Mouse (Mus musculus) testis, postnatal 14 days (tissue): ENCODE results near the gene Glrx5.

ENCODE experiments used
- DNase-seq: peaks from one replicate; pipeline ENCODE4 v3.0.0; 2021; ENCODE audit warnings: low spot score

Gene Glrx5

DNA sequence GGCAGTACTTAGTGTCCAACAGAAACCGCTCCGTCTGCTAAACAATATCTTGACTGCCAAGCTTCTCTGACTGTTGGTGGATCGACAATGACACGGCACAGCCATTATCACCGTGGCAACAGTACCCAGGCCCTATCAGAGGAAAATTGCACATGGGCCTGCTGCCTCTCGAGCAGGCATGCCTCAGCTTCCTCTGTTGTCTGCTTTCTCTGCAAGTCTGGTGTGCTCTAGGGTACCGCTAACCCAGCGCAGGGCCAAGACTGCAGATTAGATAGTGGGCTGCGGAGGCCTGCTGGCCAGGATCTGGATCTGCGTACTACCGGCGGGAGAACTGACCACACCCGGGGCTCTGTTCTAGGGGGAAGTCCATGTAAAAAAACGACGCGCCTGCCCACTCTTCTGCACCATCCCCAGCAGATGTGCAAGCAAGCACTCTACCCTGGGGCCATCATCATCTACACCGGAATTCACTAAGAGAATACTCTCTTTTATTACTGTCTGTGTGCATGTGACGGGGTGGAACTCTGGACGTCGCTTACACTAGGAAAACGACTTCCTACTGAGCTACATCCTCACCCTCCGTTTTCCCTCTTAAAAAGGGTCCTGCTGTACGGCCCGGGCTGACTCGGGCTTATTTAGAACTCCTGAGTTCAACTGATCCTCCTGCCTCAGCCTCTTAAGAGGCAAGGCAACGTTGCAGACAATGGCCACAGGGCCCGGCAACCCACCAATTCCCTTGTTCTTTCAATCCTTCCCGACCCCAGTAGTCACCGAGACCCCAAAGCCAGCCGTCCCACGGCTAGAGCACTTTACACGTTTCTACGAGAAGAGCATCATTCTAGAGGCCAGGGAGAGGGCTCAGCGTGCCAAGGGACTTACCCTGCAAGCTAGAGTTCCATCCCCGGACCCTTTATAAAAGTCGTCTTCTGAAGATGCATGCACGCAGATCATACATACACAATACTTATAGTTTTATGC, 1.1 kb upstream of the Glrx5 start:
- DNase-seq = no peak

DNA sequence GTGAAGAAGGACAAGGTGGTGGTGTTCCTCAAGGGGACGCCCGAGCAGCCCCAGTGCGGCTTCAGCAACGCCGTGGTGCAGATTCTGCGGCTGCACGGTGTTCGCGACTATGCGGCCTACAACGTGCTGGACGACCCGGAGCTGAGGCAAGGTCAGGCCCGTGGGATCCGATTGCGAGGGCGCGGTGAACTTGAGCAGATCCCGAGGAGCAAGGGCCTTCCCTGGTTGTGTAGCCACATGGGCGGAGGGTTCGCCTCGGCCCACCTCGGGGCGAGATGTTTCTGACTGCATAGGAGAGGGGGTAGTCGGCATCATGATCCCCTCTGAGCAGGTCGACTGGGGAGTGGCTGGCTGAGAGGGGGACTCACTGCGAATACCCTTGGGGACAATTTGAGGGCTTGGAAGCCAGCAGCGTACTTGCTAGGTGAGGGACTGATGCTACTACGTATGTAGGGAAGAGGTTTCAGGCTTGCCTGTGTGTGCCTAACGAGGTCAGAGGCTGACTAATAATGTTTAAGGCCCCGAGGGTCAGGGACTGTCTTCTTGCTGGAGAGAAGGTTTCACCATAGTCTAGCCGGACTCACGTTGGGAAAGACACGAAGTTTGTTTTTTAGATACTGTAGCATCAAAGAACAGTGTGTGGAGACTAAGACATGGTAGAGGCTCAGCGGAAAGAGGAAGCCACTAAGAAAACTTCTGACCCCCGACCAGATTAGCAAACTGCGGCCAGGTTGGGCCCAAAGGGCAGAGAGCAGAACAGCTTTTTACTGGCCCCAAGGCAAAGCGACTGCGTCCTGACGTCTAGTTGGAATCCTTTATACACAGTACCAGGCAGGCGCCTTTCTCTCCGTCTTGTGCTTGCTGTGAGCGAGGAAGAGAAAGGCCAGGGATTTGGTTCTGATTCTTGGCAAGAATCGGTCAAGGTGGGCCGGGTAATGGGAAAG, 616 bp downstream of the Glrx5 start:
- DNase-seq = no peak

DNA sequence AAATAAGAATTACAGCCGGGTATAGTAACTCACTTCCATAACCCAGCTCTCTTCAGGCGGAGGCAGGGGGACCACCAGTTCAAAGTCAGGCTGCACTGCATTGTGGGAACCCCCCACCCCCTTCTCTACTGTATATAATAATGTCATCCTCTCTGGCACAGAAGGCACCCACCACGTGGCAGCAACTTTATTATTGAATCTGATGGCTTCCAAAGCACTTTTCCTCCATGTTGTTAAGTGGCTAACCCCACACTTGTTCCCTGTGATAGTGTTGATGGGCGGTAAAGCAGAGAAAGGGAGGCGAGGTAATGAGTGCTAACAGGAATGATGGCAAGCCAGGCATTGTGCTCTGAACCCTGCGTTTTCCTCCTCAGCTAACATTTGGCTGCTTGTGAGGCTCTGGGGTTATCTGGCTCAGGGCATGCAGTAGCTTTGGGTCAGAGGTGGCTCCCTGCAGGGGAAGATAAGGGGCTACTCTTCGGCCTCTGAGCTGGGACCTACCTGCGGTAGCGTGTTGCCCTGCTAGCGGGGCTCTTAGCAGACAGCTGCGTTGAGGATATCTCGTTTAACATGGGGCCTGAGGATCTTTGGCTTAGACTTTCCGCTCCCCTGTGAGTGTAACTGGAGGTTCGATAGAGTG, 1.8 kb downstream of the Glrx5 start:
- DNase-seq = no peak

DNA sequence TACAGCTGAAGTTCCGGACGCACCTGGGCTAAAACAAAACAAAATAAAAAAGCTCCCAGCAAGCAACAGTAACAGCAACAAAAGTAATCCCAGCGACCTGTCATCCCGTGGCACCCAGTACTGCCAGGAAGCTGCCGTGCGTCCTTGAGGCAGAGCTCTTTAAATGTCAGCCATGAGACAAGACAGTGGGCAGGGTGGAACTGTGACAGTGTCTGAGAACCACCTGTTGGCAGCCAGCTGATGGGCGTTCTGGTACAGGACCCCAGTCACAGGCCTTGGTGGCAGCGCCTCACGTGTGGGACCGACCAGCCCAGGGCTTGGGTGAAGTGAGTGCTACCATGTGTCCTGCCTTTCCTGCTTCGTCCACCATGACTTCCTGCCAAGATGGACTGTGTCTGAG, 5.7 kb downstream of the Glrx5 start:
- no peak for DNase-seq

DNA sequence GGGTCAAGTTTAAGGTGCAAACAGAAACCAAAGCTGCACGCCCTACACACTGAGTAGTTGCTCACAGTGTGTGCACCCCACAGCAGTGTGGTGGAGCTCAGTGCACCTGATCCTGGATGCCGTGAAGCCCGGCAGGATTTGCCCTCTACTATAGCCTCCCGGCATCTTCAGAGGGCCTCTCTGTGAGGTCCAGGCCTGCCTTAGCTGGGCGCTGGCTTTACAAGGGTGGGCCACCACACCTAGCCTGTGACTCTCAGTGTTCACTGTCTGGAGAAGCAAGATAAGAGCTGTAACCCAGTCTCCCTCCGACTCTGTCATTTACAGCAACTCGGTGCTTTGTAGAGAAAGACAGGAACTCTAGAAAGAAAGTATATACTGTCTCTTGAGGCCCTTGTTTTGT, 6.4 kb downstream of the Glrx5 start:
- no peak for DNase-seq

DNA sequence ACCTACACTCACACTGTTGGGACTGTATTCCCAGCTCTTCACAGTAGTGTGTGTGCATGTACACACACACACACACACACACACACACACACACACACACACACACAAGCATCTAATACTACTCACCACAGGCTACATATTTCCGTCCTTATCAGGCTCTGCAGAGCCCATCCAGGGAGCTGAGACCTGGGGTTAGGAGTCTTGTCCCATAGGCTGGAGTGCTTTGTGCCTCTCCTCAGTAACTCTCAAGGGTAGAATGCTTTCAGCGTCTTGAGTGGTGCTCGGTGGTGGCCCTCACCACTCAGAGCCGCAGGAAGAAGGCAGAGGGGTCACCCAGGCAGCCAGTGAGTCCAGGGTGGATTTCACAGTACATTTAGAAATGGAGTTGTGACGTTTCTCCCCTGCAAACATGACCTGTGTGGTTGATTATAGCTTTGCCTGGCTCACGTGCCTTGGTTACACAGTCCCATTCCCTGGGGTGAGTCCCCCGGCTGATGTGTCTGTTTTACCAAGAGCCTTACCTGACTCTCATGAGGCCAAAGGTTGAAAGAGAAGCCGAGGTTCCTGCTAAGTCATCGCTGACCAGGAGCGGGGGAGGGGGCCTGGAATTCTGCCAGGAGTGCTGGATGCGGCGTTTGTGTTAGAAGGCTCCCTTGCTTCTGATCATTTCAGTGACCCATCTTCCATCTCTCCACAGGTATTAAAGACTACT, 7.2 kb downstream of the Glrx5 start:
- no peak for DNase-seq

DNA sequence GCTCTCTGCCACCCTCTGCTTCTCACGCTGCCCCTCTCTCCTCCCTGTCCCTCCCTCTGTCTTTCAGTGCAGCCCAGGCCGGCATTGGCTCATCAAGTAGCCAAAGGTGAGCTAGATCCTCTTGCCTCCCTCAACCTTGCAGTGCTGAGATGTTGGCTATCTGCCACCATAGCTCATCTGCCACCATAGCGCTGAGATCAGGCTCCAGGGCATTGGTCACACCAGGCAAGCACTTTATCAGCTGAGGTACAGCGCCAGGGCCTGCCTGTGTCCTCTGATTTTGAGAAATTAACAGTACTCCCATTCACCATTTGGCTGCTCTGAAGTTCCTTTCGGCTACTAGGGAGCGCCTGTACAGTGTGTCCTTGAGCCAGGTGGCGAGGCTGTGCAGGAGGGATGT, 8.5 kb downstream of the Glrx5 start:
- DNase-seq = no peak

DNA sequence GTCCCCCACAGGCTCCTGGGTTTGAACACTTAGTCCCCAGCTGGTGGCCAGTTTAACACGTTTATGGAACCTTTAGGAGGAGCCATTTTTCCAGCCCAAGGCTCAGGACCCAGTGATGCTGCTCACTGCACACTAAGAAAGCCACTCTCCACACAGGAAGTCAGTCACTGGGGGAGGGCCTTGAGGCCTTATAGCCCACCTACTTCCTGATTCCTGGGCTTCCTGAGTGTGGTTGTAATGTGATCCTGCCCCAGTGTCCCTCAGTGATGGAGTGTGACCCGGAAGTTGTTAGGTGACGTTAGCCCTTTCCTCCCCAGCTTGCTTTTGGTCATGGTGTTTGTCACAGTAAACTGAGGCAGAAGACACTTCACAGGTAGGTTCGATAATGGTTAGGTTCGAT, 10.6 kb downstream of the Glrx5 start:
- no peak for DNase-seq

DNA sequence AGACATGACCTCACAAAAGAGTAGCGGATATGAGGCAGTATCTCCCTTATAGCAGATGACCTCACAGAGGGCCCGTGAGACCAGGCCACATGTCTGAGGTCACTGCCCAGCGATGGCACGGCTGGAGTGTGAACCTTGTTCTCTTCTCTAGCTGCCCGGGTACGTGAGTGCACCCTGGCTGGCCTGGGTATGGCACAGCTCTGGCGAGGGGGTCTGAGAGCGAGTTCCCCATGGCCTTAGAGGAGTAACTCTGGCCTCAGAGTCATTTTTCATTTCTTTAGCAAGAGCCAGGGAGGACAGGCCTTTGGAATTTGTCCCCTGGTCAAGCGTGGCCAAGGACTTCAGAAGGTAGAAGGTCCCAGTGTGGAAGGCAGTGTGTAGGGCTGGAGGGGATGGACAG, 12.3 kb downstream of the Glrx5 start:
- DNase-seq = no peak

DNA sequence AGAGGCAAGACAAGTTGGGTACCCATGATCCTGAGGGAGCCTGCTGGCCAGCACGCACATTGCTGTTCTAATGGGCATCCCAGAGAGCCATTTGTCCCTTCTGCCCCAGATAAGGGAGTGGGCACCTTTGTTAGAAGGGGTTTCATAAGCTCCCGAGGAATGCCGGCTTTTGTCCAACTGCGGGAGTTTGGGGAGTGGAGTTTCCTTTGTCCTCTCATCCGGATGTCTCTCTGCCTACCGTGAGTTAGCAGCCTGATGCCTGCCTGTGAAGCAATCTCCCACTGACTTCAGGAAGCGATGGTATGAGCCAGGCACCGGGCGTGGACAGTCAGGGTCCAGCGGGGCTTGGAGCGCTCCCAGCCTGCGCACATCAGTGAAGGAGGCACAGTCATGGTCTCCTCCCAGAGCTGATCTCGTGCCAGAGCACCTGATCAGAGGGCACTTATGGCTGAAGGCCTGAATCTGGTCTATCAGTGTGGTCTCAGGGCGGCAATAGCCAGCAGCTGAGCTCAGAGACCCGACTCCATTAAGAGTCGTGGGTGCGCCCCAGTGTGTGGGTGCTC, 15.9 kb downstream of the Glrx5 start:
- no peak for DNase-seq

DNA sequence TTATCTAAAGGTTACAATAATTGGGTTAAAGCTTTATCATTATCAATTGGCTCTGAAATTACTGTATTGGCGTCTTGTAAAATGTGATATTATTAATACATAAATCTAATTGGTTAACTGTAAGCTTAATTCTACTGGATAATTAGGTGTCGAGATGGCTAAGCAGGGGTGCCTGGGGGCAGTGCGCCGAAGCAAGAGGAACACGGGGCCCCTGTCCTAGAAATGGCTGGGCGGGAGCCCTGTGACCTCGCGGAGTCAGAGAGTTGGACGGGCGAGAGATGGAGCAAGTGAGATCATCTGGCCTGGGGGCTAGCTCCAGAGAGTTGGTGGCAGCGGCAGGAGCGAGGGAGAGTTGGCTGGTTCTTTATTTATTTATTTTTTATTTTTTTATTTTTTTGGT, 17.3 kb downstream of the Glrx5 start:
- DNase-seq = no peak

DNA sequence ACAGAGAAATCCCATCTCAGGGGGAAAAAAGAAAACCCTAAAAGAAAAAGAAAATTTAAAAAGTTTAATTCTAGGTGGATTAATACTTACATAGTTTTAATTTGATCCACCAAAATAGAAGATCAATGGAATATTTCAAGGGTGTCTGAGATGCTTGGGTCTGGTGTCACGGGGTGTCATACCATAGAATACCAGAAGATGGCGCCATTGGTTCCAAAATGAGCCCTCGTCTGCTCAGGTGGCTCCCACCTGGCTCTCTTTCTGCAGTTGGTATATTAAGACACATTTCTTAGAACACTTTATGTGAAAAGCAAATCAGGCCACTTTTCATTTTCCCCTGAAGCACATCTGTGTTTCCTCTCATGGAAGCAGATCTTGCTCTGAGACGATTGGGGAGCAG, 18.4 kb downstream of the Glrx5 start:
- no peak for DNase-seq

DNA sequence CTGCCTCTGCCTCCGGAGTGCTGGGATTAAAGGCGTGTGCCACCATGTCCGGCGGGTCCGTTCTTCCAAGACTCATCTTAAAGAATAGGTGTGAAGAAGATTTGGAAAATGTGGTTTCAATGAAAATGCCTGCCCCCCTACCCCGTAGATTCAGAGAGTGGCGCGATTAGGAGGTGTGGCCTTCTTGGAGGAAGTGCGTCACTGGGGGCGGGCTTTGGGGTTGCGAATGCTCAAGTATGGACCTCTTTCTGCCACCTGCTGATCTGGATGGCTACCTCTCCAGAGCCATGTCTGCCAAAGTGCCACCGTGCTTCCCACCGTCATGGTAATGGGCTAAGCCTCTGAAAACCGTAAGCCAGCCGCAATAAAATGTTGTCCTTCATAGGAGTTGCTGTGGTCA, 21.6 kb downstream of the Glrx5 start:
- peak; percentile 52 for DNase-seq

DNA sequence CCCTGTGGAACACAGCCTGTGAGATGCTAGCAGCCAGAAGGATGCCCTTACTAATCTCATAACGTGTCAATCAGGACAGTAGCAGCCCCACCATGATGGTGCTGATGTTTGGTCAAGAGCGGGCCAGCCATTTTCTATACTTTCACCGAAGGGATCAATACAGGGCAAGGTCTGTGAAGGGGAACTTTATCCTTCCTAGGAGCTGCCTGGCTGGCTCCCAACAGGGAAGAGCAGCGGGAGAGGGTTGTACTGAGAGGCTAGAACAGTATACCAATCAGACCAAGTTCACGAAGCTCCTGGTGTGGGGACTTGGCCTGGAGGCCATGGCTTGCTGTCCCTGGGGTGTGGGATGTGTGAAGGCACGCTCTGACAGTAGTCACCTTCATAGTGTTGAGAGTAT, 22.8 kb downstream of the Glrx5 start:
- no peak for DNase-seq

DNA sequence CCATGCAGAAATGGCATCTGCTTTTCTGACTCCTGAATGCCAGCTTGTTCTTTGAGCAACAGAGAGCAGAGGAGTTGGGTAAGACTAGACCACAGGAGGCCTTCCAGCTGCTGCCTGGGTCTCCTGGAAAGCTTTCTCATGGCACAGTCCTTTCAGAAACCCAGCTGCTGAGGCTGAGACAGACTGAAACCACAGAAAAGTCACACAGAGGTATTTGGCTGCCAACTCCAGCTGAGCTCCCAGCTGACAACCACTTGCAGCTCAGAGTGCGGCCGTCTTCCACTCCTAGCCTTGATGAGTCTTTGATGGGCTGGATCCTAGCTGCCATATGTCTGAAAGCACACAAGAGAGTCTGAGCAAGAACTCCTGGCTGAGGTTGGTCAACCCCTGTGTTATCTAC, 27.5 kb downstream of the Glrx5 start:
- no peak for DNase-seq

DNA sequence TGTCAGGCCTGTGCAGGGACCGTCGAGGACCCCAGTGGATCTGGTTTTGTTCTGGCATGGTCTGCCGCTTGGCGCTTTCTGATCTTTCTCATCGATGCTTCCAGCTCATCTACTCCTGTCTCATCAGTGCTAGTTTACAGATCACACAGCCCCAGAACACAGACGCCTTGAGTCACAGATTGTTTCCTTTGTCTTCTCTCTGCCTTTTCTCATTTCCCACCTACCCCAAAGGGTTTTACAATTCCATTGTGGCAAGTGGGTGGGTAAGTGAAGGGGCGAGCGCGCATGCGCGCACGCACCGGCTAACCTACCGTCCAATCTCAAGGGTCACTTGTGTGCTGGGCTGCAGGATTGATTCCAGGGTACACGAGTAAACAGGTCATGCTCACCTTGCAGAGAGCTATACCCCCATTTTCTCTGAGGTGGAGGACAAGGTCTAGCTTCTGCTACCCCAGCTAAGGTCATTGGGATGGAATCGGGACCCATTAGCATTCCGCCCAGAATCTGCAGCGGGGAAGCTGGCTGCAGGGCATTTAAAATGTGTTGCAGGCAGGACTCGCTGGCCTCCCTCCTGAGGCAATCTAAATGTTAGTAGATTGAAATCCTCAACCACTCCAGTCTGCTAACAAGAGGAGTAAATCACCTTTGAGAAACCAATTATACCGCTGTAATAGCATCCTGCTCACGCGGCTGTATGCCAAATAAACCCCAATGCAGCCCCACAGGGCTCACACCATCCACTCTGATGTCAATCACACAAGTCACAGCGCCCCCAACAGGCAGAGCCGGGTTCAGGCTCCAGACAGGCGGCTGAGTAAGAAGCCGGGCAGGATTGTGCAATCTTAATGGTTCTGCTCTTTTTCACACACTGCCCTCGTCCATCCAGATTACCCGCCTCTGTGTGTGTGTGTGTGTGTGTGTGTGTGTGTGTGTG, 31.0 kb downstream of the Glrx5 start:
- DNase-seq = peak; percentile 71

DNA sequence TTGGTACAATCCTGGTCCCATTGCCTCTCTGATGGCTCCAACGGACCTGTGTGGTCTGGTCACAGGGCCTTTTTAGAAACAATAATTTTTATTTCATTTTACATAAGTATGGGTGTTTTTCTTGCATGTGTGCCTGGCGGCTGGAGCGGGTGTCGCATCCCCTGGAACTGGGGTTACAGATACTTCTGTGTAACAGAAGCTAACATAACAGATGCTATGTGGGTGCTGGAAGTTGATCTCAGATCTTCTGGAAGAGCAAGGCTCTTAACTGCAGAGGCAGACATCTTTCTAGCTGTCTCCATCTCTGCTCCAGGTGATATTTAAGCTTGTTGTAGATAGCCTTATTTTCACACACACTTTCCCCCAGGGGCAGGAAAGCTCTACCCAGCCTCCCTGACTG, 31.7 kb downstream of the Glrx5 start:
- no peak for DNase-seq

DNA sequence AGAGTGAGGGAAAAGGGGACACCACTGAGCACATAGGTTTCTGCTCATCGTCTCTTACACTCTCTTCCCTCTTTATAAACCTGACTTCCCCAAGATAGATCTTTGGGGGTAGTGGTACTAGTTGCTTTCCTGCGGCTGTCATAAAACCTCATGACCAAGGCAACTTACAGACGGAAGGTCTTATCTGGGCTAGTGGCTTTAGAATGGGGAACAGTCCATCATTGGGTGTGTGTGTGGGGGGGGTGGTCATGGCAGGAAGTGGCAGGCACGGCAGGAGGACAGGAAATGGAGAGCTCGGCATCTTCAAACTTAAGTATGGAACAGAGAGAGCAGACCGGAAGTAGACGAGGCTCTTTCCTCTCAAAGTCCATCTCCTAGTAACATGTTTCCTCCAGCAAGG, 32.6 kb downstream of the Glrx5 start:
- DNase-seq = no peak

DNA sequence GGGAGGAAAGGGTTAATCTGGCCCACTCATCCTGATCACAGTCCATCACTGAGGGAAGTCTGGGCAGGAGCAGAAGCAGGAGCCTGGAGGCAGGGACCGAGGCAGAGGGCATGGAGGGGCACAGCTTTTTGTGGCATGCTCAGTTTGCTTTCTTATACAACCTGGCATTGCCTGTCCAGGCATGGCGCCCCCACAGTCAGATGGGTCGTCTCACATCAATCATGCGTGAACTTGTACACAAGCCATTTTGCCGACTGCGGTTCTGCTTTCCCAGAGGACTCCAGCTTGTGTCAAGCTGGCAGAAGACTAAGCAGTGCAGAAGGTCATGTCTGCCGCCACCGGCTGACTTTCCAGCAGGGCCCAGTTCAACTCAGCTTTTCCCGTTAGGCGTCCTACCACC, 34.0 kb downstream of the Glrx5 start:
- DNase-seq = no peak

DNA sequence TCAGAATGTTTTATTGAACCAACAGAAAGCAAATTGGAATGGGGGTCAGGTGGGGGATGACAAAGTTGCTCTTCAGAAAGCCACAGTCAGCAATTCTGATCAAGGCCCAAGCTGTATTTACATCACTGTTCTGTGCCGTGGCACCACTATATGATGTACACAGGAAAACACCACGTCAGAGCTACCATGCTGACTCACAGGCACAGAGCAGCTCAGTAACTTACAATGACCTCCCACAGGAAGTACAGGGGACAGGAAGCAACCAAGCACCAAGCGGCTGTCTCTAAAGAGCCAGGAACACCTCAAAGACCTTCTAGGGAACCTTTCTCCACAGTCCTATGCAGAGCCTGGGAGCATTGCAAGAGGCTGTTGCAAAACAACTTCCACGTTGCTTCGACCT, 36.4 kb downstream of the Glrx5 start:
- DNase-seq = no peak
